Mouse (Mus musculus): ENCODE results near the gene Klhl36. TPM values are rescaled to one million over a fixed set of nuclear protein-coding genes. Genes with fewer than 3 reads are reported as not detected.

The Klhl36 gene
- total RNA-seq, 2 experiments from 2014 or later: 1.6 to 2.5 TPM

- ATAC-seq (replicated peaks; ENCODE audit: low FRiP score, poor library complexity, severe bottlenecking): no peak
Observed at GRCm38 (mm10) chr8:119869616-119870015, 7.5 kb downstream of the Klhl36 start.

- peak; percentile 79 for ATAC-seq (replicated peaks; ENCODE audit: low FRiP score, poor library complexity, severe bottlenecking)
Observed at GRCm38 (mm10) chr8:119873181-119873580, 11.1 kb downstream of the Klhl36 start.

- ATAC-seq (replicated peaks; ENCODE audit: low FRiP score, poor library complexity, severe bottlenecking): no peak
Observed at GRCm38 (mm10) chr8:119881301-119881700, 19.2 kb downstream of the Klhl36 start.

- no peak for ATAC-seq (replicated peaks; ENCODE audit: low FRiP score, poor library complexity, severe bottlenecking)
Observed at GRCm38 (mm10) chr8:119881917-119882316, 19.9 kb downstream of the Klhl36 start.

- no peak for ATAC-seq (replicated peaks; ENCODE audit: low FRiP score, poor library complexity, severe bottlenecking)
Observed at GRCm38 (mm10) chr8:119883281-119883680, 21.2 kb downstream of the Klhl36 start.

- no peak for ATAC-seq (replicated peaks; ENCODE audit: low FRiP score, poor library complexity, severe bottlenecking)
Observed at GRCm38 (mm10) chr8:119885612-119886011, 23.5 kb downstream of the Klhl36 start.

- peak; percentile 89 for ATAC-seq (replicated peaks; ENCODE audit: low FRiP score, poor library complexity, severe bottlenecking)
Observed at GRCm38 (mm10) chr8:119887130-119887529, 25.1 kb downstream of the Klhl36 start.

- ATAC-seq (replicated peaks; ENCODE audit: low FRiP score, poor library complexity, severe bottlenecking): no peak
Observed at GRCm38 (mm10) chr8:119888012-119888411, 25.9 kb downstream of the Klhl36 start.

GRCm38 (mm10) chr8:119897069-119897468, 35.0 kb downstream of the Klhl36 start:
- ATAC-seq (replicated peaks; ENCODE audit: low FRiP score, poor library complexity, severe bottlenecking): no peak

GRCm38 (mm10) chr8:119897933-119898332, 35.9 kb downstream of the Klhl36 start:
- ATAC-seq (replicated peaks; ENCODE audit: low FRiP score, poor library complexity, severe bottlenecking): peak; percentile 57; the same call in 1 of the 2 replicates

- no peak for ATAC-seq (replicated peaks; ENCODE audit: low FRiP score, poor library complexity, severe bottlenecking)
Observed at GRCm38 (mm10) chr8:119901349-119901748, 39.3 kb downstream of the Klhl36 start.

- ATAC-seq (replicated peaks; ENCODE audit: low FRiP score, poor library complexity, severe bottlenecking): no peak
Observed at GRCm38 (mm10) chr8:119901952-119902351, 39.9 kb downstream of the Klhl36 start.

GRCm38 (mm10) chr8:119904323-119904911, 42.4 kb downstream of the Klhl36 start:
- ATAC-seq (replicated peaks; ENCODE audit: low FRiP score, poor library complexity, severe bottlenecking): no peak

- peak; percentile 71 for ATAC-seq (replicated peaks; ENCODE audit: low FRiP score, poor library complexity, severe bottlenecking)
Observed at GRCm38 (mm10) chr8:119909944-119910546, 48.0 kb downstream of the Klhl36 start, which contains the start of gene Usp10. Gene Usp10, plus strand, starts transcription at chr8:119910360.

GRCm38 (mm10) chr8:119910547-119911257, 48.6 kb downstream of the Klhl36 start, which contains the start of gene Gm20388:
Gene Gm20388, plus strand, starts transcription at chr8:119910841.
- ATAC-seq (replicated peaks; ENCODE audit: low FRiP score, poor library complexity, severe bottlenecking): peak; percentile 77

GRCm38 (mm10) chr8:119911258-119911962, 49.3 kb downstream of the Klhl36 start:
- ATAC-seq (replicated peaks; ENCODE audit: low FRiP score, poor library complexity, severe bottlenecking): no peak

- no peak for ATAC-seq (replicated peaks; ENCODE audit: low FRiP score, poor library complexity, severe bottlenecking)
Observed at GRCm38 (mm10) chr8:119912643-119913042, 50.6 kb downstream of the Klhl36 start.

GRCm38 (mm10) chr8:119913181-119913580, 51.1 kb downstream of the Klhl36 start:
- ATAC-seq (replicated peaks; ENCODE audit: low FRiP score, poor library complexity, severe bottlenecking): no peak

GRCm38 (mm10) chr8:119914161-119914560, 52.1 kb downstream of the Klhl36 start:
- no peak for ATAC-seq (replicated peaks; ENCODE audit: low FRiP score, poor library complexity, severe bottlenecking)

- ATAC-seq (replicated peaks; ENCODE audit: low FRiP score, poor library complexity, severe bottlenecking): no peak
Observed at GRCm38 (mm10) chr8:119915298-119915697, 53.2 kb downstream of the Klhl36 start.

Measured in erythroblast, adult 5-6 weeks (primary cell).